Mouse (Mus musculus) spleen, adult 12 weeks (tissue): Measurements from ENCODE around the gene Calhm3.
A peak's percentile ranks its signal among the peaks of the same experiment; 100 is the strongest.

ENCODE experiments used
- DNase-seq: peaks from one replicate; pipeline ENCODE4 v3.0.0; 2022; ENCODE audit warnings: low spot score

Calhm3 gene

DNA sequence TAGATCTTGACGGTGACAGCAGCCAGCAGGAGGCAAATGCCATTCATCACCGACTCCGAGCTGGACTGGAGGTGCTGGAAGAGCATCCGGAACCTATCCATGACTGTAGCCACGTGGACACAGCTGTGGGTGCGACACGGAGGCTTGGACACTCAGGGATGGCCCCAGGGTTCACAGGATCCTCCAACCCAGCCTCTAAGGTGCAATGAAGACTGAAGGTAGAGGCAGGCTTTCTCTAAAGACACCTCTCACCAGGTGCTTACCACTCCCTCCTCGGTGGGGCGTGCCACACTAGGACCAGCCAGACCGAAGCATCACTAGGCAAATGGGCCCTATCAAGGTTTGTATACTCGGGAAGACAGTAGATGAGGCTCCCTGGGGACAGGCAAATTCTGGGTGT lies at the start of gene Calhm3:
TSS of gene Calhm3 (minus strand) at position 101 of the 400 bp plus-strand sequence.
- no peak for DNase-seq

- DNase-seq = no peak
These were observed 48.6 kb upstream of the Calhm3 start for GRCm38 (mm10) chr19:47206126-47206525.

DNA sequence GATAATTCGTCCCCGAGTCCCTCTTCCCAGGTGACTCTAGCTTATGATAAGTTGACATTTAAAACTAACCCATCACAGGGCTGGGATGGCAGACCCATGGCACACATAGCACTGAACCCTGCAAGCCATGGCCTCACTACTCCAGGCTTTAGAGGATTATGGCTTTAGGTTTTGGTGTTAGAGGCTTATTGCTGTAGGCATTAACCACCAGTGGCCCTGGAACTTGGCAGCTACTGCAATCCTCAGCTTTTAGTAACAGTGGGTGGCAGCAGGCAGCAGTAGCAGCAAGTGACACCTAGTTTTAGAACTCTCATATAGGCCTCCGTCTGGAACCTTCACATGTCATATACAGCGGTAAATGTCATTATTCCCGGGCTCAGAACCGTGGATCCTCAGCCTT lies 47.1 kb upstream of the Calhm3 start:
- DNase-seq = no peak

- no peak for DNase-seq
These were observed 45.5 kb upstream of the Calhm3 start for GRCm38 (mm10) chr19:47203042-47203441.

DNA sequence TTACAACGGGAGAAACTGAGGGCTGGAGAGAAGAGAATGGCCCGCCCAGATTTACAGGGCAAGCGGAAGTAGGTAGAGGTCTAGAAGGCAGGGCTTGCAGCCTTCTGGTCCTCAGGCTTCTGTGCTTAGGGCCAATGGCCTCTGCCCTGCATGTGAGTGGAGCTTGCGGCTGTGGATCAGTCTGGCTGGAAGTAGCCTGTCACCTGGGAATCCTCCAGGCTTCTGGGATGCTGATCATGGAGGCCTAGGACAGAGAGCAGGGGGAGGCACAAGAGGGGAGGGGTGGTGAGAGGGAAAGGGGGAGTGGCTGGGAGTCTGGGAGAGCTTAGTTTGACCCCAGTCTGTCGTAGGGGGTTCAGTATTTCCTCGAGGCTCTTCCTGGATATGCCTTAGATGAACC lies 44.9 kb upstream of the Calhm3 start:
- DNase-seq = no peak

- DNase-seq = no peak
These were observed 44.4 kb upstream of the Calhm3 start for GRCm38 (mm10) chr19:47201972-47202371.

GRCm38 (mm10) chr19:47198671-47199350 lies 41.2 kb upstream of the Calhm3 start:
- no peak for DNase-seq

DNA sequence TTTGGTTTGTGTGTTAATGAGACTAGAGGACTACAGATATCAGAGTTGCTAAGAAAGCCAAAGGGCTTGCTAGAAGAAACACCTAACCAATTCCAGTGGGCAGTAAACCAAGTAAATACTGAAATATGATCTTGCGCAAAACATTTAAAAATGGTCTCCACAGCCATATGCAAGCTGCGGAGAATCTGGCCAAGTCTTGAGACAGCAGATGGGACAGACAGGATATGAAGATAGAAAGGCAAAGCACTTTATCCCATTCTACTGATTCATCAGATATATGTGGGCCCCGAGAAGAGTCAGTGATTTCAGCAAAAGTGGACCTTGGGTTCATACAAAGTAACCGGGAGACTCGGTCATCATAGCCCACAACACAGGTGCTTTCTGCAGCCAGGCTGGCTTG lies 34.6 kb upstream of the Calhm3 start:
- DNase-seq = no peak

GRCm38 (mm10) chr19:47188515-47189128 lies 31.1 kb upstream of the Calhm3 start:
- no peak for DNase-seq

DNA sequence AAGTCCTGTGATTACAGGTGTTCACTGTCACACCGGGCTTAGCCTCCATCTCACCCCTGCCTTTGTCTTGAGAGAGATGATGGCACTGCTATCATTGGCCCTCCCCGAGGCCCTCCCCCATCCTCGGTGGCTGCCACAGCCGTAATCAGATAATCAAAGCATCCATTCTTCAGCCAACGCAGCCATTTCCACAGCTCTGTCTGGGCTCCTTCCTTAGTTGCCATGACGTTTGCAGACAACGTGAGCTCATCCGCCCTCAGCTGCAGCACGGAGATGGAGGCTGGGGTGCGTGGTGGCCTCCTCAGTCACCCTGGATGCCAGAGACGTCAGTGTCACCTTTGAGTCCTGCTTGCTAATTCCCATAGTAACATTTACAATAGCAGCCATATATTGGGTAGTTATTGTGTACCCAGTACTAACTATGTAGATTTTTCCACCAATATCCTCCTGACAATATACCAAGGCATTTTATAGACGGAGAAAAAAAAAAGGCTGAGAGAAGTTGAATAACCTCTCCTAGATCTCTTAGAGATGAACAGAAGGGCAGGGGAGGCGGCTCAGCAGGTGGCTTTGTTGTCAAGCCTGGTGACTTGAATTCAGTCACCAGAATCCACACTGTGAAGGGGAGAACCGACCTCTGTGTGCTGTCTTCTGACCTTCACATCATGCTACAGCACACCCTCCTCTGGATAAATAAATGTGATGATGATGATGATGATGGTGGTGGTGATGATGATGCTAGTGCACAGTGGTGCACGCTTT lies 29.1 kb upstream of the Calhm3 start:
- no peak for DNase-seq

DNA sequence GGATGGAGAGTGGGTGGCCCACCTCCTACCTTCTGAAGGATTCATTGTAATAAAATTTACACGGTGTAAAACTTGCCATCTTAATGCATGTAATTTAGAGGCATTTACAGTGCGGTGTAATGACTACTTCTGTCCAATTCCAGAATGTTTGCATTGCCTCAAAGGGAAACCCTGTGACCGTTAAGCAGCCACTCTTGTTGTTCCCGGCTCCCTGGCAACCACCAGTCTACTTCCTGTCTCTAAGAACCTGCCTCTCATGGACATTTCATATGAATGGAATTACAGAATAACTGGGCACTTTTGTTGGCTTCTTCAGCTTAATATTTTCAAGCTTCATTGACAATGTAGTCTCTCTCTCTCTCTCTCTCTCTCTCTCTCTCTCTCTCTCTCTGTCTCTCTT lies 27.2 kb upstream of the Calhm3 start:
- no peak for DNase-seq

DNA sequence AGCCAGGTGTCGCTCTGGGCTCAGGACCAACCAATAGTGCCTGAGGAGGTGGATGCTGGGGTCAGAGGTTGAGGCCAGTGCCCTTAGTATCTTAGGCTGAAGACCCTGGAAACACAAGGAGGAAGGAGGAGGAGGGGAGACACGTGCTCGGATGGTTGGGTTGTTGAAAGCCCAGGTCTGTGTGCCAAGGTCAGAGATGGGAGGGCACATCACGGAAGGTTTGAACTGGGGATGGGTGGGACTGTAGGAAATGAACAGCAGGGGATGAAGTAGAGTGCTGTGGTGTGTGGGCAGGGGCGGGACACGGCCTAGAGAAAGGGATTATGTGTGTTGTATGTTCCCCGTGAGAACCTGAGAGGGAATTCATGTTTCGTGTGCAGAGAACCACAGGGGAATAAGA lies 26.7 kb upstream of the Calhm3 start:
- no peak for DNase-seq

DNA sequence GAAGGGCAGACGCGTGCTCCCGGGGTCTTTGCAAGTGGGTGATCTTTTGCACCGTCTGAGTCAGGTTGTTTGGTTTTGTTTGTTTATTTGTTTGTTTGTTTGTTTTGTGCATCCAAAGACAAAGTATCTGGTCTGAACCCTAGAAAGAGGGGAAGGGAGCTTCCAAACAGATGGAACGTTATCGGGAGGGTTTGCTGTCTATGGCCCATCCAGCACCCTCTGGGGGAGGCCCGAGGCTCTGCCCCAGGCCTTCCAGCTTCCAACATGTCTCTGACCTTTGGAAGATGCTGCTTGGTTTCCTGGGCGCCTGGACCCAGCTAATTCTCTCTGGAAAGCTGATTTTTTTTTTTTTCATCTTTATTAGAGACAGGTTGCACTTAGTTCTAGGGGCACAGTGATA lies 22.4 kb upstream of the Calhm3 start:
- no peak for DNase-seq

DNA sequence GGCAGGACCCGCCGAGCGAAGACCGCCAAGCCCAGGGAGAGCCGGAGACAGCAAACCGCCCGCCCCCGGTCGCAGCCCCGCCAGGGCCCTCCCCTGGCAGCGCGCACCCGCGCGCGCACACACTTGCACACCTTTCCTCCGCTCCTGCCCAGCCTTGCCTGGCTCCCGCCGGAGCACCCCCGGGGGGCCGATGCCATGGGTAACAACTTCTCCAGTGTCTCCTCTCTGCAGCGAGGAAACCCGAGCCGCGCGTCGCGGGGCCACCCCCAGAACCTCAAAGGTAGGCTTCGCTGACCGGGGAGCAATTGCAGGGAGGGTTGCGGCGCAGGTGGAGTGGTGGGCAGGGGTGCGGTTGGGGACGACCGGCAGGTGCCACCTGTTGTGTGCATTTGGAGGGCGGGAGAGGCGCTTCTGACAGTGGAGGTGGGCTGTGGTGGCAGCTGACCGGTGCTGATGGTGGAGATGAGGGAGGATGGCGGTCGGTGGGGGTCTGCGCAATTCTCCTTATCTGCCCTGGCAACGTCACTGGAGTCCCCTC lies 21.8 kb upstream of the Calhm3 start:
- DNase-seq = no peak

DNA sequence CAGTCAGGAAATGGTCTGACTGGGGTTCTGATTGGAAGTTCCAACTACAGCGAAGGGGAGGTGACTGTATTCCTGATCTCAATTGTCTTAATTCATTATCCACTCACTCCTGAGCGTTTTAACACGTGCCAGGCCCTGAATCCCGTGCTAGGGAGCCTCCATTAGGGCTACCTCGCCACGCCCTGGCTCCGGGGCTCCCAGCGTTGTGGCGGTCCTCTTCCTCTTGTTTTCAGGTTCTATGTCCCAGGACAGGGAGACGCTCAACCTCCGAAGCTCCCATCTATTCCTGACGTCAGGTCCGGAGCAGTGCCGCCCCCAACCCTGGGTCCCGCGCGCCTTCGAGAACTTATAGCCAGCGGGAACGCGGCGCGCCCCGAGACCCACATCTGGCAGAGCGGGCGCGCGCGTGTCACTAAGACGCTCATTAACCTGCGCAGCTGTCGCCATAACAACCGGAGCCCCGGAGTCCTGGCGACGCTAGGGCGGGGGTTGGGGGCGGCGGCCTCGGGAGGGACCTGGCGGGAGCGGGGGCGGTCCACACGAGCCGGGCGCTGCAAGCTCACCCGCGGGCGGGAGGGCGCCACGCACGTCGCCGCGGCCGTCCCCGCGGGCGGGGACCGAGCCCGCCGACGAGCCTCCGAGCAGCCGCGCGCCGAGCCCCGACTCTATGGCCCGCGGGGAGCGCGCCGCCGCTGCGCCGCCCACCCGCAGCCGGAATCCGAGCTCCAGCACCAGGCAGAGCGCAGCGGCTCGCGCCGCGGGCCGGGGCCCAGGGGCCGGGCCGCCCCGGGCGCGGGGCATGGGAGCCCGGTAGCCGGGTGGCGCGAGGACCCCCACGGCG lies 21.1 kb upstream of the Calhm3 start, which contains the start of gene Neurl1a:
TSS of gene Neurl1a (plus strand) at position 390 of the 841 bp plus-strand sequence.
- no peak for DNase-seq

DNA sequence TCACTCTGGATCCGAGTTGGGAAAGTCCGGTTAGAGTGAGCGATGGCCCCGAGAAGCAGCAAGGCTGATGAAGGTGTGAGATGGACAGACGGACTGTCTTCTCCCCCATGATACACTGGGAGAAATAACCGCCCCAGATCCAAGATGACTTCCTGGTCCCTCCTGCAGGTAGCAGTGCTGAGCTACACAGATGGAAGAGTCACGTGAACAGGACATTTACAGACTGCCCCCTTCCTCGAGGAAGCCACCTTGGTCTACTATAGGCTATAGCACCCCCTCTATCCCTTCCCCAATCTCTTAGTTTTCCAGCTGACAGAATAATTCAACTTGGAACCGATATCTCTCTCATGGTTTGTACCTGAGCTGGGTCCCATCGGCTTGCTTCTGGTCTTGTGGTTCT lies 20.4 kb upstream of the Calhm3 start:
- DNase-seq = no peak

GRCm38 (mm10) chr19:47176916-47177505 lies 19.4 kb upstream of the Calhm3 start:
- no peak for DNase-seq

GRCm38 (mm10) chr19:47175472-47175871 lies 17.9 kb upstream of the Calhm3 start:
- DNase-seq = no peak

GRCm38 (mm10) chr19:47174515-47174914 lies 17.0 kb upstream of the Calhm3 start:
- DNase-seq = no peak

GRCm38 (mm10) chr19:47168793-47169412 lies 11.3 kb upstream of the Calhm3 start:
- peak; percentile 62 for DNase-seq

- DNase-seq = no peak
These were observed 10.7 kb upstream of the Calhm3 start for GRCm38 (mm10) chr19:47168223-47168622.
